Mouse (Mus musculus): ENCODE data around the gene Calhm3. TPM values are rescaled to one million over a fixed set of nuclear protein-coding genes. Genes with fewer than 3 reads are reported as not detected.

The Calhm3 gene
- polyA plus RNA-seq, 1 experiment from 2014 or later: not detected

- Histone ChIP-seq H3K27ac (ENCODE audit: low read depth, low read length) (no peak overlapping the region), H3K27me3 (ENCODE audit: control insufficient read depth, insufficient read depth, low read length) (peaks cover 22% of the 10 kb centered on the region; the same call in 1 of the 2 replicates), H3K36me3 (ENCODE audit: control insufficient read depth, insufficient read depth, low read length) (no peaks in the 10 kb centered on the region), H3K9me3 (ENCODE audit: control insufficient read depth, low read length) (no peaks in the 10 kb centered on the region), H3K4me1 (ENCODE audit: control insufficient read depth, insufficient read depth, low read length) (peaks cover 10% of the 10 kb centered on the region; the same call in 1 of the 2 replicates), H3K4me3 (ENCODE audit: low read length) (no peak overlapping the region), H3K4me2 (replicated peaks; ENCODE audit: low read depth, low read length) (no peak overlapping the region), H3K9ac (ENCODE audit: low read depth, low read length) (no peak overlapping the region)
- WGBS: 70% methylated on average over 1 of the region's 2 CpGs
- ATAC-seq (ENCODE audit: low FRiP score, low TSS enrichment): no peak
Observed at GRCm38 (mm10) chr19:47175472-47175871, 17.9 kb upstream of the Calhm3 start.

GRCm38 (mm10) chr19:47174515-47174914 lies 17.0 kb upstream of the Calhm3 start:
- Histone ChIP-seq H3K4me3 (ENCODE audit: low read length) (no peak overlapping the region), H3K27ac (ENCODE audit: low read depth, low read length) (no peak overlapping the region), H3K36me3 (ENCODE audit: control insufficient read depth, insufficient read depth, low read length) (no peaks in the 10 kb centered on the region), H3K4me1 (ENCODE audit: control insufficient read depth, insufficient read depth, low read length) (peaks cover 7% of the 10 kb centered on the region; the same call in 1 of the 2 replicates), H3K4me2 (replicated peaks; ENCODE audit: low read depth, low read length) (no peak overlapping the region), H3K9ac (ENCODE audit: low read depth, low read length) (no peak overlapping the region), H3K9me3 (ENCODE audit: control insufficient read depth, low read length) (no peaks in the 10 kb centered on the region), H3K27me3 (ENCODE audit: control insufficient read depth, insufficient read depth, low read length) (peaks cover 12% of the 10 kb centered on the region; the same call in 1 of the 2 replicates)
- ATAC-seq (ENCODE audit: low FRiP score, low TSS enrichment): no peak
- WGBS: 54% methylated on average over 3 of the region's 3 CpGs

- Histone ChIP-seq H3K27ac (ENCODE audit: low read depth, low read length) (no peak overlapping the region), H3K36me3 (ENCODE audit: control insufficient read depth, insufficient read depth, low read length) (no peaks in the 10 kb centered on the region), H3K4me1 (ENCODE audit: control insufficient read depth, insufficient read depth, low read length) (no peaks in the 10 kb centered on the region), H3K4me3 (ENCODE audit: low read length) (no peak overlapping the region), H3K9ac (ENCODE audit: low read depth, low read length) (no peak overlapping the region), H3K27me3 (ENCODE audit: control insufficient read depth, insufficient read depth, low read length) (no peaks in the 10 kb centered on the region), H3K9me3 (ENCODE audit: control insufficient read depth, low read length) (no peaks in the 10 kb centered on the region), H3K4me2 (replicated peaks; ENCODE audit: low read depth, low read length) (peak overlapping the region; percentile 29)
- WGBS: 27% methylated on average over 11 of the region's 11 CpGs
- peak; percentile 66; the same call in 1 of the 2 replicates for ATAC-seq (ENCODE audit: low FRiP score, low TSS enrichment)
Observed at GRCm38 (mm10) chr19:47168793-47169412, 11.3 kb upstream of the Calhm3 start.

GRCm38 (mm10) chr19:47168223-47168622 lies 10.7 kb upstream of the Calhm3 start:
- no peak overlapping the region for H3K4me3 ChIP-seq (ENCODE audit: low read length)

GRCm38 (mm10) chr19:47167617-47168214 lies 10.2 kb upstream of the Calhm3 start:
- ATAC-seq (ENCODE audit: low FRiP score, low TSS enrichment): no peak
- Histone ChIP-seq H3K36me3 (ENCODE audit: control insufficient read depth, insufficient read depth, low read length) (no peaks in the 10 kb centered on the region), H3K27ac (ENCODE audit: low read depth, low read length) (no peak overlapping the region), H3K4me3 (ENCODE audit: low read length) (no peak overlapping the region), H3K4me2 (replicated peaks; ENCODE audit: low read depth, low read length) (peak overlapping the region; percentile 29; the same call in 1 of the 2 replicates), H3K27me3 (ENCODE audit: control insufficient read depth, insufficient read depth, low read length) (no peaks in the 10 kb centered on the region), H3K9me3 (ENCODE audit: control insufficient read depth, low read length) (no peaks in the 10 kb centered on the region), H3K4me1 (ENCODE audit: control insufficient read depth, insufficient read depth, low read length) (no peaks in the 10 kb centered on the region), H3K9ac (ENCODE audit: low read depth, low read length) (no peak overlapping the region)
- WGBS: 61% methylated on average over 7 of the region's 7 CpGs

More at GRCm38 (mm10) chr19:47168223-47168622, 10.7 kb upstream of the Calhm3 start:
- peak; percentile 49; the same call in 1 of the 2 replicates for ATAC-seq (ENCODE audit: low FRiP score, low TSS enrichment)
- H3K36me3 ChIP-seq (ENCODE audit: control insufficient read depth, insufficient read depth, low read length): no peaks in the 10 kb centered on the region
- no peaks in the 10 kb centered on the region for H3K9me3 ChIP-seq (ENCODE audit: control insufficient read depth, low read length)
- H3K4me2 ChIP-seq (replicated peaks; ENCODE audit: low read depth, low read length): peak overlapping the region; percentile 29
- WGBS: 8% methylated on average over 13 of the region's 13 CpGs
- H3K9ac ChIP-seq (ENCODE audit: low read depth, low read length): no peak overlapping the region
- no peak overlapping the region for H3K27ac ChIP-seq (ENCODE audit: low read depth, low read length)
- no peaks in the 10 kb centered on the region for H3K4me1 ChIP-seq (ENCODE audit: control insufficient read depth, insufficient read depth, low read length)
- no peaks in the 10 kb centered on the region for H3K27me3 ChIP-seq (ENCODE audit: control insufficient read depth, insufficient read depth, low read length)

GRCm38 (mm10) chr19:47166758-47167157 lies 9.2 kb upstream of the Calhm3 start:
- Histone ChIP-seq H3K4me1 (ENCODE audit: control insufficient read depth, insufficient read depth, low read length) (no peaks in the 10 kb centered on the region), H3K9ac (ENCODE audit: low read depth, low read length) (no peak overlapping the region), H3K9me3 (ENCODE audit: control insufficient read depth, low read length) (no peaks in the 10 kb centered on the region), H3K36me3 (ENCODE audit: control insufficient read depth, insufficient read depth, low read length) (no peaks in the 10 kb centered on the region), H3K4me3 (ENCODE audit: low read length) (no peak overlapping the region), H3K27ac (ENCODE audit: low read depth, low read length) (no peak overlapping the region; the same call in 1 of the 2 replicates), H3K27me3 (ENCODE audit: control insufficient read depth, insufficient read depth, low read length) (no peaks in the 10 kb centered on the region), H3K4me2 (replicated peaks; ENCODE audit: low read depth, low read length) (no peak overlapping the region)
- ATAC-seq (ENCODE audit: low FRiP score, low TSS enrichment): no peak
- WGBS: 26% methylated on average over 3 of the region's 3 CpGs

GRCm38 (mm10) chr19:47163176-47163744 lies 5.7 kb upstream of the Calhm3 start:
- Histone ChIP-seq H3K27ac (ENCODE audit: low read depth, low read length) (no peak overlapping the region), H3K4me1 (ENCODE audit: control insufficient read depth, insufficient read depth, low read length) (no peaks in the 10 kb centered on the region), H3K4me3 (ENCODE audit: low read length) (no peak overlapping the region), H3K4me2 (replicated peaks; ENCODE audit: low read depth, low read length) (no peak overlapping the region), H3K27me3 (ENCODE audit: control insufficient read depth, insufficient read depth, low read length) (no peaks in the 10 kb centered on the region), H3K9ac (ENCODE audit: low read depth, low read length) (no peak overlapping the region), H3K9me3 (ENCODE audit: control insufficient read depth, low read length) (no peaks in the 10 kb centered on the region), H3K36me3 (ENCODE audit: control insufficient read depth, insufficient read depth, low read length) (no peaks in the 10 kb centered on the region)
- WGBS: 91% methylated on average over 6 of the region's 6 CpGs
- no peak for ATAC-seq (ENCODE audit: low FRiP score, low TSS enrichment)

GRCm38 (mm10) chr19:47161669-47162068 lies 4.1 kb upstream of the Calhm3 start:
- no peaks in the 10 kb centered on the region for H3K9me3 ChIP-seq (ENCODE audit: control insufficient read depth, low read length)
- no peak overlapping the region for H3K4me2 ChIP-seq (replicated peaks; ENCODE audit: low read depth, low read length)
- ATAC-seq (ENCODE audit: low FRiP score, low TSS enrichment): no peak
- H3K27me3 ChIP-seq (ENCODE audit: control insufficient read depth, insufficient read depth, low read length): no peaks in the 10 kb centered on the region
- H3K27ac ChIP-seq (ENCODE audit: low read depth, low read length): no peak overlapping the region
- no peak overlapping the region for H3K9ac ChIP-seq (ENCODE audit: low read depth, low read length)
- H3K4me3 ChIP-seq (ENCODE audit: low read length): no peak overlapping the region
- no peaks in the 10 kb centered on the region for H3K36me3 ChIP-seq (ENCODE audit: control insufficient read depth, insufficient read depth, low read length)
- 60% methylated on average over 4 of the region's 4 CpGs for WGBS
- no peaks in the 10 kb centered on the region for H3K4me1 ChIP-seq (ENCODE audit: control insufficient read depth, insufficient read depth, low read length)

GRCm38 (mm10) chr19:47153767-47154166 lies 3.8 kb downstream of the Calhm3 start:
- no peak overlapping the region for H3K27ac ChIP-seq (ENCODE audit: low read depth, low read length)
- no peaks in the 10 kb centered on the region for H3K36me3 ChIP-seq (ENCODE audit: control insufficient read depth, insufficient read depth, low read length)
- H3K4me1 ChIP-seq (ENCODE audit: control insufficient read depth, insufficient read depth, low read length): no peaks in the 10 kb centered on the region
- WGBS: 84% methylated on average over 7 of the region's 7 CpGs
- no peaks in the 10 kb centered on the region for H3K9me3 ChIP-seq (ENCODE audit: control insufficient read depth, low read length)
- no peak overlapping the region for H3K9ac ChIP-seq (ENCODE audit: low read depth, low read length)
- peaks cover 4% of the 10 kb centered on the region; the same call in 1 of the 2 replicates for H3K27me3 ChIP-seq (ENCODE audit: control insufficient read depth, insufficient read depth, low read length)
- no peak for ATAC-seq (ENCODE audit: low FRiP score, low TSS enrichment)
- no peak overlapping the region for H3K4me3 ChIP-seq (ENCODE audit: low read length)
- no peak overlapping the region for H3K4me2 ChIP-seq (replicated peaks; ENCODE audit: low read depth, low read length)
